Mouse (Mus musculus) urinary bladder, postnatal 14 days (tissue): ENCODE measurements around the gene Cacng2.
"Not testable (repeated sequence)": the region's sequence is repeated elsewhere in the genome, so short reads cannot be mapped to it uniquely, and the experiment has no call there.

Source experiments
- DNase-seq: peaks from one replicate; pipeline ENCODE4 v3.0.0; 2021; ENCODE audit warnings: low spot score

Cacng2 gene

DNA sequence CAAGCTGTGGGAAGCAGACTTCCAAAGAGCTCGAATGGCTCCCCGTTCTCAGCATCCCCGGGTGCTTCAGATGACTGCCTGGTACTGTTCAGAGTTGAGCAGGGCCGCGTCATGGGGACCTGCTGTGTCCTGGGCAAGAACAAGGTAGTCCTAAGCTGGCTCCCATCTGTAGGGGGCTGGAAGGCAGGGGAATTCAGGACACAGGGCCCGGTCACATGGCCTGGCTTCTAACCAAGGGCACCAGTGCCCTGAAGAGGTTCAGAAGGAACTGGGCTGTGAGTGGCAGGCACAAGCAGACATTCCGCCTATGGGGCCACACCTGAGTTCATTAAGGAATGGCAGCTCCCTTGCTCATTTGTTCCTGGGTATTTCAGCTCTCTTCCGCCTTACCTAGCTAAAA, 37.7 kb downstream of the Cacng2 start:
- no peak for DNase-seq

DNA sequence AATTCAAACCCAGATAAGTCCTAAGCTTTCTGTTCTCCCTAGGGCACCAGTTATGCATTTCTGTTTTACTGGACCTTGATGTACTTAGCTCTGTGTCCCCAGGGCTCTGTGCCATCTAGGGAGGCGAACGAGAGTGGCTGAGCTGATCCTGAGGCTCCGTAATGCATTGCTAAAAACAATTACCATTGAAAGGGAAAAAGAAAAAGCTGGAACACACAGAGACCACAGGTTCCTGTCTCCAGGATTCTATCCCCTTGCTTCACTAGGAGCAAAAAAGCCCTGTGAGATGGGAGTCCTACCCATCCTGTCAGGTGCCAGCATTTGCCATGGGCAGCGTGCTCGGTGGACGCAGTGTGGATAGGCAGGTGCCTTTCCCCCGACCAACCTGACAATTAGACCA, 38.4 kb downstream of the Cacng2 start:
- no peak for DNase-seq

DNA sequence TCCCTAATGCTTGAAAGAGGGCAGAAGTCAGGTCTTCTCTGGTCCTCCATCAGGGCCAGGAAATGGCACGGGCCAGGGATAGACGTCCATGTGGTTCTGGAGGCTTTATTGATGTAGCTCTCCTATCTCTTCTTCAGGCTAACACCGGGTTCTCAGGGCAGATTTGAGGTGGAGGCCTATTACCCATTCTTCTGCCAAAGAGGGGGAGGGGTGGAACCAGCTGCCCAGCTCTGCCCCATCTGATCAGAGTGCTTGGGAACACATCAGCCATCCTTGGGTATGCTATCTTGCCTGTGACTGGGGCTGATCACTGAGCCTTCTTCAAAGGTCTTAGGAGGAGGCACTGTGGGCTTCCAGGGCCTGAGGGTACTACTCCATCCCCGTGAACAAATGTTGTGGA, 39.5 kb downstream of the Cacng2 start:
- no peak for DNase-seq

DNA sequence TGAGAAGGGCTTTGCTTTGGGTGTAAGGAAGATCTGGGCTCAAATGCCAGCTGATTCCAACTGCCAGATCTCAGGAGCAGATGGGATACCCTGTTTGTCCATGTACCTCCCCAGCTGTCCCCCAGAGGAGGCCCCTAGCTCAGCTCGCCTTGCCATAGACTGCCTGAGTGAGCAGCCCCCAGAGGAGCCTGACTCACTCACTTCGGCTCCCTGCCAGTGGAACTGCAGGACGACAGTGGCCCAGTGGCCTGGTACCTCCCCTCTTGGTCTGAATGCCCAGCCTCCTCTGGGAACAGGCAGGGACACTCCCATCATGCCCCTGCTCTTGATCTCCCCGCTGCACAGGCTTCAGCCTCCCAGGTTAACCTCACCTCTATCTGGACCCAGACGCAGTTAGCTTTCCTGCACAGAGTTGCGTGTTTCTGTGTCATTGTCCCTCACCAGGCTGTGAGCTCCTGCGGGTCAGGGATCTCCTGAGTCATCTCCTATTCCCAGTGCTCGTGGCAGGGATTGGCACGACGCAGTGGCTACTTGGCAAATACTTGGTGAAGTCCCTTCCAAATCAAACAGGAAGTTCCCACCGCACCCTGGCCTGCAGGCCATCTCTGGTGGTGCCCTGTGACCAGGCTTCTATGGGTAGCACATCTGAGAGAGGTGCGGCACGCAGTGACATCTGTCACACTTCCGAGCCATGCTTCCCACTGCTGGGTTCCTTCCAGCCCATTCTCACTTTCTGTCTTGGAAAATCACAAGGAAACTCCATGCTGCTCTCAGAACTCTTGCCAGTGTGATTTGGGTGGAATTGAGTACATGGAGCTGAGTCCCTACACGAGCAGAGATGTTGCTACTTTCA, 40.8 kb downstream of the Cacng2 start:
- DNase-seq: no peak

DNA sequence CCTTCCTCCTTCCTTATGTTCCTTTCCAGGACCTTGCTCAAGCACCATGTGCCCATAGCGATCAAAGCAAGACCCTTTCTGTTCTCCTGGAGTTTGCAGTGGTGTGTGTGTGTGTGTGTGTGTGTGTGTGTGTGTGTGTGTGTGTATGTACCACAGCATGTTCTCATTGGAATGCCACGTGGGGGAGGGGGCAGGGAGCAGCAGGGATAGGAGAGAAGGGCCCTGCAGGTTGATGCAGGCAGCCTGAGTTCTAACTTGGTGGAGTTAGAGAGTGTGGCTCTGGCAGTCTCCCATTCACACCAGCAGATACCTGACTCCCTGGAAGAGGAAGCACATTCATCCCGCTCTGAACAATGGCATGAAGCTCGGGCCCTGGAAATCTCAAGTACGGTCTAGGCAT, 41.6 kb downstream of the Cacng2 start:
- DNase-seq: no peak

DNA sequence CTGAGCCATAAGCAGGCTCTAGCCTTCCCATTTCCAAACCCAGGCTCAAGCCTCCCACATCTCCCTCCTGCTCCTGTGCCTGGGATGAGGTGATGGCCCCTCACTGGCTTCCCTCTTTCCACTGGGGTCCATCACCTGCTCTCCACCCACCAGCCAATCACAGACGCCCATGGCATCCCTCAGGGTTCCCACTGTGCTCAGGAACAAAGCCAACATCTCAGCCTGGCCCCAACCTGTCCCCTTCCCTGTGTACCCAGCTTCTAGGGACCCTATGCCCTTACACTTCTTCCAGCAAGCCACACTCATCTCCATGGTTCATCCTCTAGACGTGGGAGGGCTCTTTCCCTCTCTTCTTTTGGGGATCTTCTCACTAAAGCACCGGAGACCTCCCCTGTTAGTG, 43.9 kb downstream of the Cacng2 start:
- no peak for DNase-seq

DNA sequence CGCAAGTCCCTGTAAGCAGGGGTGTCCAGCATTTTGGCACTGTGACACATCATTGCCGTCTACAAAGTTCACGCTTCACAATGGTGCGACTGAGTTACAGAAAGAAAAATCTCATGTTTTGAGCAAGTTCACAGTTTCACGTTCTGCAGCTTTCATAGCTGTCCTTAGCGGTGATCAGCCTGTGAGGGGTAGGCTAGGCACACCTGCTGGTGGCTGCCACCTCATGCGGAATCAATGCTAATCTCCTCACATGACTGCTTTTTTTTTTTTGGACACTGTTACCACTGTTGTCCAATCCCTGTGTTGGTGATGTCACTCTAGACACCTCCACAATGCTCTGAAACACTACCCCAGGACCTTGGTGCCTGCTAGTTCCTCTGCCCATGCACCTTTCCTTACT, 46.7 kb downstream of the Cacng2 start:
- DNase-seq: no peak

DNA sequence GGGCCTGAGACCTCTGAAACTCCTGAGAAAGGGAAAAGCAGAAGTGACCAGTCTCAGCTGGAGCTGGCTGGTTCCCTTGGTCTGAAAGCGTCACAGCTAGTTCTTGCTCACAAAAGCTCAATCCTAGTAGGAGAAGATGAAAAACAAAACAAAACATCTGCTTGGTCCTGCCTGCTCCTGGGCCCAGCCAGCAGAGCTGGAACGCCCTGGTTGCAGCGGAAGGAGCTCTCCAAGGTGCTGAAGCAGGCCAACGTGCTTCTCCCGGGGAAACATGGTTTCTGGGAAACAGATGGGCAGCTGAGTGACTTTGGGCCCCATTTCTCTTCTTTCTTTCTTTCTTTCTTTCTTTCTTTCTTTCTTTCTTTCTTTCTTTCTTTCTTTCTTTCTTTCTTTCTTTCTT, 53.4 kb downstream of the Cacng2 start:
- DNase-seq: peak; percentile 70

DNA sequence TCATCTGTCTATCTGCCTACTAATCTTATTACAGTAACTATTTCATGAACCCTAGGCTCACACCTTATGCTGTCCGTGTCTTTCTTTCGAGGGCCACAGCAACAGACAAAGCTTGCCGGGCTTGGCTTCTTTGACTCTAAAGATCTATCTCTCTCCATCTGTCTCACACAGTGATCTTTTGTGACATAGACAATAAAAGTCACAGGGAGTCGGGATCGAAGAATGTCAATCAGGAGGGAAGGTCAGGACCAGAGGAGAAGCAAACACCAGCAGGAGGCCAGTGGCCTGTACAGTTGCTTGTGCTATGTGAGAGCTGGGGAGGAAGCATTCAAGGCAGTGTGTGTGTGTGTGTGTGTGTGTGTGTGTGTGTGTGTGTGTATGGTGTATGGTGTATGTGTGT, 54.3 kb downstream of the Cacng2 start:
- DNase-seq: no peak

DNA sequence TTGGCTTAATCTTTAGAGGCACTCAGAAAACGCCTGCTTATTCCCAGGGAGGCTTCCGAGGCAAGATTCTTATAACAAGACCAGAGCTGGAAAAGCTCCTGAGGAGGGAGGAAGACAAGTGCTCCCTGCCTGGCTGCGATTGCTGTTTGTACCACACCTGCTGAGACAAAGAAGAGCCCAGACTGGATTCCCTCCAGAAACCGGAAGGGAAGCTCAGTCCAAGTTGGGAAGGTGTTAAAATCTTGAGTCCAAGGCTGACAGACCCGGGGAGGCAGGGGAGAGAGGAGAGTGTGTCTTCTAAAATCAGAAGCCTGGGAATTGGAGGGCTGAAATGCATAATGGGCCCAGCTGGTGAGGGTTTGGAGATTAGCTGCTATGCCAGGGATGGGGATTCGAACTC, 55.5 kb downstream of the Cacng2 start:
- no peak for DNase-seq

DNA sequence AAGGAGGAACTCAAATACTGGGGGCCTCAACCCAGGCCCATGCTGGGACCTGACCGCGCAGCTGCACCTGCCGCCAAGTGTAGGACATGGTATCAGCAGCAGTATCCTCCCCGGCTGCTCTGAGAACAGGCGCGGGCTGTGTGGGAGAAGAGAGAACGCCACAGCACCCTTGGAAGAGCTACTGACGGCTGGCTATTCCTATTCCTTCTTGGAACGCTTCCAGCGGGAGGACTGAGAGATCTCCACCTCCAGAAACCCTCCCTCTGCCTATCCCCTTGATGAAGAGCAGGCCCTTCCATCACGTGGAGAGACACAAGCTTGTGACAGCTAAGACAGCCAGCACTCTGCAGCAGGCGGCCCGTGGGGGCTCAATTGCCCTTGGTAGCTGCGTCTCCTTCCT, 57.4 kb downstream of the Cacng2 start:
- no peak for DNase-seq

DNA sequence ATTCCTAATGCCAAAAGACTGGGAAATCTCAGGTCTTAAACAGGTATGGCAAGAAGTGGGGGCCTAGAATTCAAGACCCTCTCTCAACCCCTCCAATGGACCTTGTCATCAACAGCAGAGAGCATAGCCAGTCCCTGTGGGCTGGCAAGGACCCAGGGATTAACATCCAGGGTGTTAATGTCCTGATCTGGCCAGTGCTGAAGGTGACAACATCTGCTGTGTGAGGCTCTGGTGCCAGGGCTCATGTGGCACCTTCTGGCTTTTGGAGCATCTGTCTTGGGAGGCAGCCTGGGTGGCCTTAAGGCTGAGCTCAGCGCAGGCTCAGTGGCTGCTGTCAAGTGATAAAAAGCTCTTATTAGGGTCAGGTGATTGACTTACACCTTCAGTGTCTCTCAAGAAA, 62.9 kb downstream of the Cacng2 start:
- no peak for DNase-seq

DNA sequence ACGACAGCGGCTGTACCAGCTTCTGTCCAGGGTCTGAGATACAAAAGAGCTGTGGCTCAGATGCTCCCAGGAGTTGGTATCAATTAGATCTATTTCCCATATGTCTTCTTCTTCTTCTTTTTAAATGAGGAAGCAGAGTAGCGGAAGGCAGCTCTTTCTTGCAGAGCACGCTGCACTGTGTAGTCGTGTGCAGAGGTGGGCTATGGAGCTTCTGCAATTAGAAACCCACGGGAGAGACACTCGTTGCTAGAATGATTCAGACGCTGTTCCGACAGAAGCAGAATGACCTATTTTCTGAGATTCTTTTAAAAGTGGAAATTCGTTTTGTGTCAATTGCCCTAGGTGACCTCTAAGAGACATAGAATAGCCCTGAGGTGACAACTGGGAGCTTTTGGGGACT, 69.1 kb downstream of the Cacng2 start:
- DNase-seq: no peak

DNA sequence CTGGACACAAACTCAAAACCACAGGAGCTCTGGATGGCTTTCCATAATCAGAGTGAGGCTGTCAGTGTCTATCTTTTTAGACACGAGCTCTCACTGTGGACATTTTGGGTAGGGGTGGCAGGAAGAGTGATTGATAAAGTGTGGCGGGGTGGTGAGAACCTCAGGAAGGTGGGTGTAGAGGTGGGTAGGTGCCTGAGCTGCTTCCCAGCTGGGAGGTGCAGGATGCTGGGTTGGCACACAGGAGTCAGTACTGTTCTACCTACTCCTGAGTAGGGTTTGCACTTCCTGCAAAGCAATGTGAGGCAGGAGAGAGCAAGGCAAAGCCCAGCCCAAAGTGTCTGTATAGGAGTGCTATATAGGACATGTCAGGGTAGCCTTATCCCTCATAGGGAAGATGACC, 69.9 kb downstream of the Cacng2 start:
- DNase-seq: no peak

DNA sequence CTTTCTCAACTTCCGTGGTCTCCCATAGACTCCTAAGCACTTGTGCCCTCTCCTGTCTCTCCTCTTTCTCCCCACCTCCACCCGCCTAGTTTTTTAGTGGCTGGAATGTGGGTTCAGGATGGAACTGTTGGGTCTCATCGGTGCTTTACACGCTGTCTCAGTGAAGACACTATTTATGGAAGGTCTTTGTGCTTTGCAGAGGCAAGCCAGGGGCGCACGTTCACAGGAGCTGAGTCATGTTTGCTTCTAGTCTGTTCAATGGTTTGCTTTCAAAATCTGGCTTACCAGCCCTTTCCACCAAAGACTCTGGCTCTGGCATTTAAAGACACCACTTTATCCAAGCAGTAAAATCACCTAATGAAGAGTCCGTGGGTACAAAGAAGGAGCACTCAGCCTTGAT, 74.0 kb downstream of the Cacng2 start:
- no peak for DNase-seq

DNA sequence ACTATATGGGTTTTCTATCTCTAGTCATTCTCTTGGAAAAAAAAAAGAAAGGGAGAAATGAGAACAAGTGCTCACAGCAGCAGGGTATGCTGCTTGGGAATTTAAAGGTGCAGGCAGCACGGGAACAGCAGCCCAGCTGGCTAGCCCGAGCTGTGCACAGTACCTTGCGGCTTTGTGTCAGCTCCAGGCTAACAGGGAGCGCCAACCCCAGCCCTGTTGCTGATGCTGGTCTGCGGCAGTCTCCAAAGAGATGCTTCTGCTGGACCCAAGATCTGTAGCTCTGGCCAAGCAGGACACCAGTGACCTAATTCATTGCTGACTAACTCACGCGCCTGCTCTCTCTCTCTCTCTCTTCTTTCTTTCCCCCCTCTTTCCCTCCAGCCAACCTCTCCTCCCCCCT, 74.5 kb downstream of the Cacng2 start:
- DNase-seq: no peak

DNA sequence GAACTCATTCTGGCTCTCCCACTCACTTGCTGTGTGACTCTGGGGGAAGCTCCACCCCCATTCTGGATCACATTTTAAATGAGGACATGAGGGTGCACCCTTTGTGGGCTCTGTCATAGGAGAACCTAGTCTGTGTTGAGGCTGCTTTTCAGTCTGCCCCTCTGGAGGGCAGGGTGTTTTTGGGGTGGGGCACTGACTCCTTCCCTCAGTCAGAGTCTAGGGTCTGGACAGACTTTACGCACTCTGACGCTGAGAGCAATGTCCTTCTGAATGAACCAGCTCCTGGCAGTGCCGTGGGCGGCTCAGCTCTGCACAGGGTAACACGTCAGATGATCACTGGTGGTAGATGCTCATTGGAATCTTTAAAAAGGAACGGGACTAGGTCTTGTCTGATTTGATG, 75.0 kb downstream of the Cacng2 start:
- DNase-seq: no peak

DNA sequence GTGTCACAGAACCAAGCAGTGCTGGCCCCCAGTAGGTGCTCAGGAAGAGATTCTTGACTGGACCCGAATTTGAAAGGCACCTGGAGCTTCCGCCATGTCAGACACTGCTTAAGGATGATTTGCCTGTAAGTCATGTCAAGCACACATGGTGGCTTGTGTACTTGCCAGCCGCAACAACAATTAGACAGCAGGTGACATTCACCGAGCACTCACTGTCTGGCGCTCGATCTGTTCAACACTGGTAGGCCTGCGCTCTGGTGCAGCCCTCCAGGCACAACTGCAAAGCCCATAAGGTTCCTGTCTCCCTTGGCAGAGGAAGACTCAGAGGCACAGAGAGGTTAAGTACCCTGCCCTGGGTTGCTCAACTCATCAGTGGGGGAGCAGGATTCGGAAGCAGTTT, 77.1 kb downstream of the Cacng2 start:
- no peak for DNase-seq

DNA sequence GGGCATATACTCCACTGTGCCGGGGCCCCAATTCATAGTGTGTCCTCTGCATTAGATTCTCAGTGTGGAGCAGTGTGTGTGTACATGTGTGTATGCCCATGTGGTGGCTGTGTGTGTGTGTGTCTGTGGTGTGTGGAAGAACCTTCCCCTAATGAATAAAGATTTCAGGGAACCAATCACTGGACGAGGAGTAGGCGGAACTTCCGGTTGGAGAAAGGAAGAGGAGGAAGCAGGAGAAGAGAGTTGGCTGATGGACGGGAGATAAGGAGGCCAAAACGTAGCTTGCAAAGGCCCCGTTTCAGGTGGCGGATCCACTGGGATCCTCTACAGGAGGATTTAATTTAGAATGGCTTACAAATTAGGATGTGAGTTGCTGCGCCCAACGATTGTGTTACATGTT, 82.2 kb downstream of the Cacng2 start:
- DNase-seq: no peak

DNA sequence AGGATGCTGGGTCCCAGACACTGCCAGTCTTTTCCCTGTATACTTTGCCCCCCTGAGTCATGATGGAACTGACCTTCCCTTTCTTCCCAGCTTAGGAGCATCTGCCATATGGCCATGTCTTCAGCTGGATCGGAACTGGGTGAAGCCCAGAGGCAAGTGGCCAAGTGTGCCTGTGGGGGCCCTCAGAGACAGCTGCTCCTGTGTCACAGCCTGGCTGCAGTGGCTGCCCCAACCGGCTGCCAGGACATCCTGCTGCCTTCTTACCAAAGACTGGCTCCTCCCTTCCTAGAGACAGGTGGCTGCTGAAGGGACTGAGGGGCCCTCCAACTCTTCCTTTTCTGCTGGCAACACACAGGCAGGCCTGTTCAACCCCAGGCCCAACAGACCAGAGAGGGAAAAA, 83.2 kb downstream of the Cacng2 start:
- DNase-seq: no peak

DNA sequence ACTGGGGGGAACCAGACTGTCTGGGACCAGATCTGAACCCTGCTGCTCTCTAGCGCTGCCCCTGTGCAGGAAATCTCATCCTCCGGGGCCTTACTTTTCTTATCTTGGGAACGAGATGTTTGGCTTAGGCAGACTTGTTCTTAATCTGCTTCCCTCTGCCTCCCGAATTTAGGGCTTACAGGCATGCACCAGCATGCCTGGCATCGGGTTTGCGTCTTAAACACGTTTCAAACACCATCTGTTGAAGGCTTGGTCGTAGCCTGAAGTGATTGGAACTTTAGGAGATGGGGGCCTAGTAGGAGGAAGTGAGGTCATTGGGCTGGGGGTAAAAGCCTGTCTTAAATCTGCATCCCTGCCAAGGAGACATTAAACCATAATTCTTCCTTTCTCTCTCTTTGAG, 89.9 kb downstream of the Cacng2 start:
- DNase-seq: no peak

DNA sequence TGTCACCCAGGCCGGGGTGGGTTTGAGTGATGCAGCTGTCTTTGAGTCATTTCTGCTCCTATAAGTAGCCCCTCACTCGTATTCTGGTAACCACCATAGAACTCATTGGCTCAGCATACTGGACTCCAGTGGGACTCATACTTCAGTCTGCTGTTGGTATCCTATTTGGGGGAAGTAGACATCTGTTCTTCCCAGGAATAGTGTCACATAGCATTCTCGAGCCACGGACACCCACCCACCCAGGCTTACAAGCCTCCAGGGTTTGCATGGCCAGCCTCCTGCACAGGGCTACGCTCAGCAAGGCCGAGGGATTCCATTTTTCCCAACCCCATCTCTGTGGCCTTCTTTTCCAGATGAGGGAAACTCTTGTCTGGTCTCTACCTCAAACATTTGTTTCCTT, 93.3 kb downstream of the Cacng2 start:
- no peak for DNase-seq

DNA sequence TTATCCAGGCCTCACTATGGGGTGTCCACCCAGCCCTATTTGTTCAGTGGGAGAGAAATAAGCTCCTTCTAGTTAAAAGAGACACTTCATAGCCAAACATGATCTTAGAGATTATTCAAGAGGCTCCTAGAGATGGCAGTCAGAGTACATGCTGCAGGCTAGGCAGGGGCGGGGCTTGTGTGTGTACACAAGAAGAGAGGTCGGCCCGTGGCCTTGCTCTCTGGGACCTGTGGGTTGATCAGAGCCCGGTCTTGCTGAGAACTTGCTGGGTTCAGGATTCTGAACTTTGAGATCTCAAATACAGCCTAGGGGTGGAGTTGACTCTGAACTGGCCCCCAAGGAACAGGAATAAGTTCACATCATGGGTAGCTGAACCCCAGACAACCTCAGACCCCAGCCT, 95.6 kb downstream of the Cacng2 start:
- DNase-seq: no peak

DNA sequence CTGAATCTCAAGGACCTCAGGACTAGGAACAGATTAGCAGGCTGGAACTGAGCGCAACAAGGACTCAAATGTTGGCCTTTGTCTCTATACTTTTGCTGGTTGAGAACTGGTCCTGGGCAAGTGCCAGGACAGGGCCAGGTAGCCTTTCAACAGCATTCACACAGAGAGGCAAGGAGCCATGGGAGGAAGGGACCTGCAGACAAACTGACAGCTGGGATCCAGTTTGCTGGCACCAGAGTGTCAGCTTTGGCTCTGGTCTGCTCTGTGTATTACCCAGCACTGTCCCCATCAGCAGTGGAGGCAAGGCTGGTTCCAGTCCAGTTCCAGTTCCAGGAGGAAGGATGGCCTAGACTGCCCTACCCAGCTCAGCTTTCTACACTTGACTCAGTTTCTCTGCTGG, 105.8 kb downstream of the Cacng2 start:
- no peak for DNase-seq

DNA sequence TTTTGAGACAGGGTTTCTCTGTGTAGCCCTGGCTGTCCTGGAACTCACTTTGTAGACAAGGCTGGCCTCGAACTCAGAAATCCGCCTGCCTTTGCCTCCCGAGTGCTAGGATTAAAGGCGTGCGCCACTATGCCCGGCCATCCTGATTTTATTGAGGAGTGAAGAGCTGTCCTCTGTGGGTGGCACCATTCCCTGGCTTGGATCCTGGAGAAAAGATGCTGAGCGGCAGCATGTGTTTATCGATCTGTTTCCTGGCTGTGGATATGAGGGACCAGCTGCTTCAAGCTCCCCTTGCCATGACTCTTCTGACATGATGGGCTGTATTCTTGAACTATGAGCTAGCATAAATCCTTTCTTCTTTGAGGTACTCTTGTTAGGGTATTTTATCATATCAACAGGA, 111.6 kb downstream of the Cacng2 start:
- DNase-seq: not testable (repeated sequence)
